Mouse (Mus musculus) liver, embryonic 14.5 days (tissue): ENCODE results near the gene Sarnp.

Experiments
- CTCF ChIP-seq: IDR thresholded peaks from 2 replicates; pipeline ENCODE4 v1.5.1; 2016; ENCODE audit warnings: antibody characterized with exemption, low read depth, control low read depth
- EP300 ChIP-seq: IDR thresholded peaks from 2 replicates; pipeline ENCODE4 v1.6.1; 2016; ENCODE audit warnings: antibody characterized with exemption, low read depth

DNA sequence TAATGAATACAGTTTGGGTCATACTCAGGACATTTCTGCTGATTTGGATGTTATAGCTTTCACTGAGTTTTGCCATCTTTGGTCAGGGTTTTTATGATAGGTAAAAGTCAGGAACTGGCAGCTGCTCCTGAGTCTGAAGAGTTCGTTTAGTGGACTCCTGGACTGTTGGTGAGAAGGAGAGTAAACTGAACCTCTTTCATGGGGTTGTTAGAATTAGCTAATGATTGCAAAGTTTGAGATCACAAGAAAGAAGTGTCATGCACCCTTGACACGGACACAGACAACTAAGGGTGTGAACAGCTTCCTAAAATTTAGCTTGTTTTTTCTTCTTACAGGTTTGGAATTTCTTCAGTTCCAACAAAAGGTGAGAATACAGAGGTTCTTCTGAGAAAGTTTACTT is 31.3 kb downstream of the Sarnp start:
- no peak for TF ChIP-seq CTCF
- TF ChIP-seq EP300 = no peak
